Mouse (Mus musculus) CH12.LX (cell line): ENCODE results near the gene Sh2b1. TPM values are rescaled to one million over a fixed set of nuclear protein-coding genes. Genes with fewer than 3 reads are reported as not detected.

Experiments
- DNase-seq: peaks from one replicate; pipeline ENCODE4 v3.0.0-alpha.2; 2013; ENCODE audit errors: extremely low read depth
- H3K27ac ChIP-seq: 2 replicates; pipeline ENCODE4 v1.5.1; 2012; ENCODE audit warnings: low read depth, mild to moderate bottlenecking, control low read depth, moderate library complexity; ENCODE audit not compliant: insufficient read depth
- H3K27me3 ChIP-seq: replicated peaks from 2 replicates; pipeline ENCODE3; 2012; ENCODE audit warnings: inconsistent platforms
- H3K36me3 ChIP-seq, 2 experiments: replicated peaks in 1 of 2; 2 replicates each; pipeline versions ENCODE3 to v1.6.1; 2012; ENCODE audit warnings: inconsistent platforms in 1 of 2, low read length in 1 of 2, mild to moderate bottlenecking in 1 of 2, mixed read lengths in 1 of 2, moderate library complexity in 1 of 2; ENCODE audit not compliant: control insufficient read depth in 1 of 2, insufficient read depth in 1 of 2
- H3K4me1 ChIP-seq, 2 experiments: 2 replicates each; pipeline ENCODE4 v1.6.1; 2012; ENCODE audit warnings: inconsistent platforms in 1 of 2, moderate library complexity in 1 of 2; ENCODE audit not compliant: insufficient read depth in 2 of 2, control insufficient read depth in 1 of 2
- H3K4me2 ChIP-seq: 2 replicates; pipeline ENCODE4 v1.6.1; 2012; ENCODE audit warnings: low read depth, mild to moderate bottlenecking, control low read depth; ENCODE audit not compliant: poor library complexity, insufficient read depth, severe bottlenecking
- H3K4me3 ChIP-seq, 3 experiments: fragments of 150-350 bp in 1 of 3; sonication (generic) in 1 of 3; replicated peaks in 1 of 3; 2 replicates each; pipeline versions ENCODE3 to v1.5.1; 2011 to 2012; ENCODE audit warnings: low read depth in 2 of 3, low read length in 2 of 3, mild to moderate bottlenecking in 2 of 3, moderate library complexity in 2 of 3, control low read depth in 1 of 3, improper control_type of control experiment in 1 of 3, inconsistent platforms in 1 of 3, mixed read lengths in 1 of 3; ENCODE audit not compliant: poor library complexity in 1 of 3
- H3K79me2 ChIP-seq: replicated peaks from 2 replicates; pipeline ENCODE4 v1.6.1; 2012; ENCODE audit warnings: mild to moderate bottlenecking, moderate library complexity; ENCODE audit not compliant: control insufficient read depth, poor library complexity, insufficient read depth, severe bottlenecking; ENCODE audit errors: extremely low read depth
- H3K9ac ChIP-seq: 2 replicates; pipeline ENCODE4 v1.6.1; 2012; ENCODE audit warnings: low read depth, mild to moderate bottlenecking, control low read depth, moderate library complexity; ENCODE audit not compliant: insufficient read depth
- H3K9me3 ChIP-seq: replicated peaks from 2 replicates; pipeline ENCODE3; 2012; ENCODE audit warnings: low read length, inconsistent platforms, mixed read lengths
- BHLHE40 ChIP-seq: IDR thresholded peaks from 2 replicates; pipeline ENCODE4 v1.6.1; 2011; ENCODE audit warnings: mild to moderate bottlenecking, low read depth, low read length, improper control_type of control experiment
- CHD1 ChIP-seq: IDR thresholded peaks from 2 replicates; pipeline ENCODE4 v1.6.1; 2012; ENCODE audit warnings: low read depth, low read length, improper control_type of control experiment, inconsistent platforms
- ETS1 ChIP-seq: conservative IDR thresholded peaks from 2 replicates; pipeline ENCODE4 v1.6.1; 2012; ENCODE audit warnings: low read depth, mild to moderate bottlenecking, inconsistent platforms, low read length, improper control_type of control experiment, moderate library complexity
- KAT2A ChIP-seq: IDR thresholded peaks from 2 replicates; pipeline ENCODE4 v1.6.1; 2012; ENCODE audit warnings: low read length, improper control_type of control experiment, inconsistent platforms; ENCODE audit not compliant: insufficient replicate concordance
- MAFK ChIP-seq: IDR thresholded peaks from 2 replicates; pipeline ENCODE4 v1.6.1; 2011; ENCODE audit warnings: low read length, improper control_type of control experiment; ENCODE audit not compliant: insufficient replicate concordance
- MAZ ChIP-seq: IDR thresholded peaks from 2 replicates; pipeline ENCODE4 v1.6.1; 2012; ENCODE audit warnings: low read depth, mild to moderate bottlenecking, inconsistent platforms, low read length, improper control_type of control experiment, moderate library complexity
- MEF2A ChIP-seq: IDR thresholded peaks from 2 replicates; pipeline ENCODE4 v1.6.1; 2014; ENCODE audit warnings: low read depth, mild to moderate bottlenecking, inconsistent platforms, low read length, improper control_type of control experiment, borderline replicate concordance
- MYC ChIP-seq: IDR thresholded peaks from 2 replicates; pipeline ENCODE4 v1.6.1; 2011; ENCODE audit warnings: low read depth, mild to moderate bottlenecking, improper control_type of control experiment, low read length
- NRF1 ChIP-seq: IDR thresholded peaks from 2 replicates; pipeline ENCODE4 v1.6.1; 2014; ENCODE audit warnings: low read depth, mild to moderate bottlenecking, inconsistent platforms, low read length, improper control_type of control experiment, moderate library complexity
- POLR2A ChIP-seq: IDR thresholded peaks from 2 replicates; pipeline ENCODE4 v1.6.1; 2011; ENCODE audit warnings: low read depth, mild to moderate bottlenecking, improper control_type of control experiment, low read length
- POLR2AphosphoS2 ChIP-seq: IDR thresholded peaks from 2 replicates; pipeline ENCODE4 v1.6.1; 2011; ENCODE audit warnings: low read depth, low read length, improper control_type of control experiment
- RCOR1 ChIP-seq: conservative IDR thresholded peaks from 2 replicates; pipeline ENCODE4 v1.6.1; 2012; ENCODE audit warnings: low read depth, mild to moderate bottlenecking, inconsistent platforms, low read length, improper control_type of control experiment
- SIN3A ChIP-seq: IDR thresholded peaks from 2 replicates; pipeline ENCODE4 v1.6.1; 2012; ENCODE audit warnings: low read length, improper control_type of control experiment, inconsistent platforms
- SMC3 ChIP-seq: IDR thresholded peaks from 2 replicates; pipeline ENCODE4 v1.6.1; 2011; ENCODE audit warnings: low read depth, low read length, improper control_type of control experiment
- TBP ChIP-seq: conservative IDR thresholded peaks from 2 replicates; pipeline ENCODE4 v1.6.1; 2011; ENCODE audit warnings: low read depth, low read length, improper control_type of control experiment
- UBTF ChIP-seq: IDR thresholded peaks from 2 replicates; pipeline ENCODE4 v1.6.1; 2012; ENCODE audit warnings: low read depth, mild to moderate bottlenecking, inconsistent platforms, low read length, improper control_type of control experiment, moderate library complexity
- USF2 ChIP-seq: conservative IDR thresholded peaks from 2 replicates; pipeline ENCODE4 v1.6.1; 2011; ENCODE audit warnings: low read depth, low read length, improper control_type of control experiment
- ZC3H11A ChIP-seq: IDR thresholded peaks from 2 replicates; pipeline ENCODE4 v1.6.1; 2012; ENCODE audit warnings: low read depth, mild to moderate bottlenecking, inconsistent platforms, low read length, improper control_type of control experiment
- dilution Hi-C: fragments of 300-500 bp; cut with MboI; formaldehyde crosslinking; loops from 2 replicates; pipeline ENCODE4 v1.14.3; 2020; ENCODE audit warnings: low sequenced_read_pairs; ENCODE audit not compliant: extremely low pct_unique_long_range_greater_than_20kb, extremely low pct_ligation_motif_present
- in situ Hi-C: fragments of 300-500 bp; cut with MboI; formaldehyde crosslinking; loops from 3 replicates; pipeline ENCODE4 v1.14.3; 2019; ENCODE audit warnings: low sequenced_read_pairs, low pct_ligation_motif_present, low pct_unique_long_range_greater_than_20kb, mixed read lengths
- polyA plus RNA-seq: library from polyadenylated mRNA; unstranded; fragments of >175 nt; gene quantifications from 2 replicates; pipeline ENCODE4 v1.2.1, GENCODE M21; 2012; ENCODE audit warnings: low read depth; ENCODE audit not compliant: insufficient read length
- total RNA-seq, 2 experiments: library from RNA; depleted of rRNA; stranded (reverse); fragments of 300-350 nt in 1 of 2; fragments of >200 nt in 1 of 2; gene quantifications; 2 replicates each; pipeline ENCODE4 v1.2.3; 2012 to 2014

Sh2b1 gene
- total and polyA plus RNA-seq, 3 experiments = 5.2 to 31.3 (median 13.4) TPM

GRCm38 (mm10) chr7:126502751-126503150, 27.5 kb upstream of the Sh2b1 start:
- H3K4me3 ChIP-seq = peak overlapping the region; percentile 74 to 100 (median 91)
- no peak overlapping the region for H3K4me2 ChIP-seq
- TF ChIP-seq SIN3A (no peak; the same call in 1 of the 2 replicates), MEF2A (no peak), SMC3 (no peak), POLR2AphosphoS2 (no peak; the same call in 1 of the 2 replicates), RCOR1 (no peak), NRF1 (no peak), ZC3H11A (no peak), MAZ (no peak), KAT2A (no peak), UBTF (no peak; the same call in 1 of the 2 replicates), CHD1 (no peak; the same call in 1 of the 2 replicates), MYC (no peak), BHLHE40 (no peak), MAFK (no peak), USF2 (no peak)
- TF ChIP-seq, all 38 proteins: peak for 0
- Histone ChIP-seq H3K9me3 (no peaks in the 10 kb centered on the region), H3K27me3 (no peaks in the 10 kb centered on the region), H3K9ac (peak overlapping the region; percentile 97), H3K79me2 (peaks cover 35% of the 10 kb centered on the region), H3K4me1 (peaks cover 8 to 39% of the 10 kb centered on the region in 2 experiments), H3K27ac (peak overlapping the region; percentile 98), H3K36me3 (peaks cover 33 to 35% of the 10 kb centered on the region in 2 experiments)
- in situ Hi-C loops = no loop called here
- dilution Hi-C loops = no loop called here
- no peak for DNase-seq

GRCm38 (mm10) chr7:126502023-126502741, 27.0 kb upstream of the Sh2b1 start:
- Histone ChIP-seq H3K27me3 (no peaks in the 10 kb centered on the region), H3K36me3 (peaks cover 39 to 41% of the 10 kb centered on the region in 2 experiments), H3K4me2 (no peak overlapping the region), H3K79me2 (peaks cover 40% of the 10 kb centered on the region), H3K4me3 (peak overlapping the region; percentile 74 to 100 (median 91)), H3K27ac (peak overlapping the region; percentile 98), H3K9ac (peak overlapping the region; percentile 97), H3K4me1 (peaks cover 8 to 45% of the 10 kb centered on the region in 2 experiments), H3K9me3 (no peaks in the 10 kb centered on the region)
- DNase-seq = peak; percentile 94
- dilution Hi-C loops (no loop called here), in situ Hi-C loops (no loop called here)
- TF ChIP-seq POLR2A (peak; percentile 71), ETS1 (no peak), TBP (peak; percentile 66; the same call in 1 of the 2 replicates)
